Mouse (Mus musculus) heart, embryonic 13.5 days (tissue): ENCODE results near the gene Isy1. TPM values are rescaled to one million over a fixed set of nuclear protein-coding genes. Genes with fewer than 3 reads are reported as not detected.
"Not testable (repeated sequence)": the region's sequence is repeated elsewhere in the genome, so short reads cannot be mapped to it uniquely, and the experiment has no call there.

Experiments
- ATAC-seq: fragments of 200-750 bp; cut with Nextera tagmentation; 2 replicates; pipeline ENCODE4 v1.8.0; 2017; ENCODE audit warnings: moderate TSS enrichment; ENCODE audit not compliant: insufficient number of reproducible peaks, low FRiP score, low TSS enrichment; ENCODE audit errors: extremely low read depth
- H3K27ac ChIP-seq: fragments of 300-500 bp; sonication (generic); replicated peaks from 2 replicates; pipeline ENCODE4 v1.5.1; 2015; ENCODE audit warnings: moderate library complexity, mild to moderate bottlenecking, inconsistent platforms
- H3K27me3 ChIP-seq: fragments of 300-500 bp; sonication (generic); replicated peaks from 2 replicates; pipeline ENCODE4 v1.6.1; 2015; ENCODE audit warnings: mild to moderate bottlenecking, inconsistent platforms
- H3K36me3 ChIP-seq: fragments of 300-500 bp; sonication (generic); 2 replicates; pipeline ENCODE4 v1.6.1; 2015; ENCODE audit warnings: mild to moderate bottlenecking, inconsistent platforms
- H3K4me1 ChIP-seq: fragments of 300-500 bp; sonication (generic); 2 replicates; pipeline ENCODE4 v1.6.1; 2015; ENCODE audit warnings: inconsistent platforms
- H3K4me2 ChIP-seq: fragments of 300-500 bp; sonication (generic); 2 replicates; pipeline ENCODE4 v1.6.1; 2015; ENCODE audit warnings: inconsistent platforms, mild to moderate bottlenecking, moderate library complexity
- H3K4me3 ChIP-seq: fragments of 300-500 bp; sonication (generic); 2 replicates; pipeline ENCODE4 v1.5.1; 2015; ENCODE audit warnings: moderate library complexity, mild to moderate bottlenecking, inconsistent platforms
- H3K9ac ChIP-seq: fragments of 300-500 bp; sonication (generic); 2 replicates; pipeline ENCODE4 v1.6.1; 2015; ENCODE audit warnings: inconsistent platforms, mild to moderate bottlenecking, moderate library complexity
- H3K9me3 ChIP-seq: fragments of 300-500 bp; sonication (generic); 2 replicates; pipeline ENCODE4 v1.6.1; 2016; ENCODE audit warnings: inconsistent platforms
- WGBS: fragments of 180-500 bp; shearing (Covaris S2); methylation state at CpG from one replicate; pipeline ENCODE4 v1.1.7; 2015; ENCODE audit warnings: mixed read lengths; 5-methylcytosine and 5-hydroxymethylcytosine counted together
- polyA plus RNA-seq: library from polyadenylated mRNA; unstranded; fragments of >200 nt; fragmentation: Nextera tagmentation; extraction: Ambion mirVana; gene quantifications from 2 replicates; pipeline ENCODE4 v1.2.1, GENCODE M21; 2015

The Isy1 gene
- polyA plus RNA-seq, 1 experiment from 2014 or later = 22.1 TPM

- WGBS = 47% methylated on average over 3 of the region's 3 CpGs
These were observed 62.9 kb downstream of the Isy1 start for GRCm38 (mm10) chr6:87775588-87776245.

GRCm38 (mm10) chr6:87774909-87775308 is 63.7 kb downstream of the Isy1 start:
- Histone ChIP-seq H3K9ac (no peak overlapping the region), H3K4me1 (peaks cover 18% of the 10 kb centered on the region), H3K27me3 (0 out of 2 replicates have a peak, but pooled peaks cover 3% of the 10 kb centered on the region), H3K4me3 (no peak overlapping the region), H3K36me3 (no peaks in the 10 kb centered on the region), H3K4me2 (no peak overlapping the region), H3K9me3 (no peaks in the 10 kb centered on the region), H3K27ac (no peak overlapping the region)
- 79% methylated on average over 9 of the region's 9 CpGs for WGBS
- ATAC-seq = no peak

More at GRCm38 (mm10) chr6:87775588-87776245, 62.9 kb downstream of the Isy1 start:
- Histone ChIP-seq H3K9me3 (no peaks in the 10 kb centered on the region), H3K9ac (no peak overlapping the region), H3K36me3 (no peaks in the 10 kb centered on the region), H3K4me3 (no peak overlapping the region), H3K4me2 (no peak overlapping the region), H3K27ac (no peak overlapping the region), H3K27me3 (0 out of 2 replicates have a peak, but pooled peaks cover 3% of the 10 kb centered on the region), H3K4me1 (peaks cover 18% of the 10 kb centered on the region)
- ATAC-seq = peak; percentile 40; the same call in 1 of the 2 replicates

- Histone ChIP-seq H3K4me3 (no peak overlapping the region), H3K27ac (no peak overlapping the region), H3K9ac (no peak overlapping the region), H3K9me3 (no peaks in the 10 kb centered on the region), H3K27me3 (0 out of 2 replicates have a peak, but pooled peaks cover 3% of the 10 kb centered on the region), H3K4me1 (peaks cover 18% of the 10 kb centered on the region), H3K4me2 (no peak overlapping the region), H3K36me3 (no peaks in the 10 kb centered on the region)
- 40% methylated on average over 1 of the region's 1 CpGs for WGBS
- ATAC-seq = no peak
These were observed 64.1 kb downstream of the Isy1 start for GRCm38 (mm10) chr6:87774466-87774865.

- Histone ChIP-seq H3K4me2 (no peak overlapping the region), H3K9me3 (no peaks in the 10 kb centered on the region), H3K27ac (no peak overlapping the region), H3K9ac (no peak overlapping the region), H3K4me1 (no peaks in the 10 kb centered on the region), H3K4me3 (no peak overlapping the region), H3K27me3 (0 out of 2 replicates have a peak, but pooled peaks cover 3% of the 10 kb centered on the region), H3K36me3 (no peaks in the 10 kb centered on the region)
- 51% methylated on average over 8 of the region's 8 CpGs for WGBS
- ATAC-seq = no peak
These were observed 68.0 kb downstream of the Isy1 start for GRCm38 (mm10) chr6:87770626-87771025.

- H3K27ac ChIP-seq, H3K9ac ChIP-seq, H3K4me2 ChIP-seq, H3K36me3 ChIP-seq, H3K27me3 ChIP-seq, H3K4me3 ChIP-seq, ATAC-seq, H3K9me3 ChIP-seq, H3K4me1 ChIP-seq: not testable (repeated sequence)
- WGBS = 85% methylated on average over 2 of the region's 2 CpGs
These were observed 74.3 kb downstream of the Isy1 start for GRCm38 (mm10) chr6:87764296-87764695.

Other genes starting within 250 kb of the Isy1 start
- gene Prokr1, start 248.1 kb downstream of the Isy1 start, polyA plus RNA-seq = 2.1 and 3.0 TPM in 2 replicates
- 8.4 and 8.7 TPM in 2 replicates for gene Aplf, start 166.6 kb downstream of the Isy1 start, polyA plus RNA-seq
- gene Efcc1, start 107.9 kb downstream of the Isy1 start, polyA plus RNA-seq = 0.43 and 0.52 TPM in 2 replicates
- gene Gp9, start 60.7 kb downstream of the Isy1 start, polyA plus RNA-seq = 5.1 and 7.2 TPM in 2 replicates
- 6.6 and 7.5 TPM in 2 replicates for gene Rab43, start 26.6 kb downstream of the Isy1 start, polyA plus RNA-seq
- gene Gm45140, start 3.0 kb downstream of the Isy1 start, polyA plus RNA-seq = 2.1 TPM in 2 replicates
- gene Cnbp, start 12.3 kb upstream of the Isy1 start, polyA plus RNA-seq = 722 and 777 TPM in 2 replicates
- gene Copg1, start 49.0 kb upstream of the Isy1 start, polyA plus RNA-seq = 120 TPM in 2 replicates
- gene Hmces, start 75.1 kb upstream of the Isy1 start, polyA plus RNA-seq = 26.5 and 28.4 TPM in 2 replicates
- 7.5 and 7.9 TPM in 2 replicates for gene H1fx, start 142.8 kb upstream of the Isy1 start, polyA plus RNA-seq
- 195 and 206 TPM in 2 replicates for gene Rab7, start 206.5 kb upstream of the Isy1 start, polyA plus RNA-seq
- 207 and 217 TPM in 2 replicates for gene Rpn1, start 245.7 kb upstream of the Isy1 start, polyA plus RNA-seq